Mouse (Mus musculus) lung, postnatal 0 days (tissue): ENCODE measurements around the gene Dram1.

Source experiments
- CTCF ChIP-seq: IDR thresholded peaks from 2 replicates; pipeline ENCODE4 v1.5.1; 2016; ENCODE audit warnings: antibody characterized with exemption, mild to moderate bottlenecking
- EP300 ChIP-seq: IDR thresholded peaks from 2 replicates; pipeline ENCODE4 v1.6.1; 2016; ENCODE audit warnings: antibody characterized with exemption, mild to moderate bottlenecking, control low read depth

DNA sequence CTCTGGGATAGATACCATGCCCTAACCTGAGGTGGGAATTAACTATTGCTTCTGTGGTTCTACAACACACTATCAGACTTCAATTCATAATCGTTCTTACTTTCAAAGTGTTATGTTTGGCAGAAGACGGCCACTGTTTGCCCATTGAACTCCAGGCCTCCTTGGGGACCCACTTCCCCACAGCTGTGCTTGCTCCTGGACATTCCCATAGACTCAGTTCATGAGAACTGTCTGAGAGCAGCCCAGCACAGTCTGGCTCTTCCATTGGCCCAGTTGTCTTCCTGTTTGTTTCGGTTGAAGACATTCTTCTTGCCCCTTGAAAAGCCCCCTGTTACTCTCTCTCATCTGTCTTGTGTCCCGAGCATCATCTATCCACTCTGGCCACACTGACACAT lies 50.8 kb downstream of the Dram1 start:
- TF ChIP-seq CTCF (no peak), EP300 (no peak)
